Mouse (Mus musculus): ENCODE data around the gene Numa1. TPM values are rescaled to one million over a fixed set of nuclear protein-coding genes. Genes with fewer than 3 reads are reported as not detected.
"Not testable (repeated sequence)": the region's sequence is repeated elsewhere in the genome, so short reads cannot be mapped to it uniquely, and the experiment has no call there.

Gene Numa1
- polyA plus RNA-seq, 1 experiment: 68.8 TPM

- DNase-seq (ENCODE audit: extremely low spot score in 1 of 2, low spot score in 1 of 2): no peak
These were observed 37.8 kb downstream of the Numa1 start for GRCm38 (mm10) chr7:101971721-101972120.

GRCm38 (mm10) chr7:101973730-101974129 lies 39.8 kb downstream of the Numa1 start:
- no peak for DNase-seq (ENCODE audit: extremely low spot score in 1 of 2, low spot score in 1 of 2)

GRCm38 (mm10) chr7:101974505-101974904 lies 40.6 kb downstream of the Numa1 start:
- no peak for DNase-seq (ENCODE audit: extremely low spot score in 1 of 2, low spot score in 1 of 2)

- no peak for DNase-seq (ENCODE audit: extremely low spot score in 1 of 2, low spot score in 1 of 2)
These were observed 48.8 kb downstream of the Numa1 start for GRCm38 (mm10) chr7:101982735-101983134.

GRCm38 (mm10) chr7:101985081-101985480 lies 51.2 kb downstream of the Numa1 start:
- no peak for DNase-seq (ENCODE audit: extremely low spot score in 1 of 2, low spot score in 1 of 2)

- DNase-seq (ENCODE audit: extremely low spot score in 1 of 2, low spot score in 1 of 2): no peak
These were observed 60.3 kb downstream of the Numa1 start for GRCm38 (mm10) chr7:101994241-101994640.

GRCm38 (mm10) chr7:101998194-101998927 lies 64.5 kb downstream of the Numa1 start:
- DNase-seq (ENCODE audit: extremely low spot score in 1 of 2, low spot score in 1 of 2): peak; percentile 66 to 92

GRCm38 (mm10) chr7:101999461-102000151 lies 65.7 kb downstream of the Numa1 start:
- DNase-seq (ENCODE audit: extremely low spot score in 1 of 2, low spot score in 1 of 2): no peak

- no peak for DNase-seq (ENCODE audit: extremely low spot score in 1 of 2, low spot score in 1 of 2)
These were observed 66.4 kb downstream of the Numa1 start for GRCm38 (mm10) chr7:102000296-102000695.

- peak in 1 of 2 experiments; percentile 37 for DNase-seq (ENCODE audit: extremely low spot score in 1 of 2, low spot score in 1 of 2)
These were observed 67.2 kb downstream of the Numa1 start for GRCm38 (mm10) chr7:102000921-102001630.

- no peak for DNase-seq (ENCODE audit: extremely low spot score in 1 of 2, low spot score in 1 of 2)
These were observed 72.6 kb downstream of the Numa1 start for GRCm38 (mm10) chr7:102006520-102006919.

GRCm38 (mm10) chr7:102011855-102012254 lies 77.9 kb downstream of the Numa1 start:
- no peak for DNase-seq (ENCODE audit: extremely low spot score in 1 of 2, low spot score in 1 of 2)

- no peak for DNase-seq (ENCODE audit: extremely low spot score in 1 of 2, low spot score in 1 of 2)
These were observed 79.5 kb downstream of the Numa1 start for GRCm38 (mm10) chr7:102013416-102013815.

GRCm38 (mm10) chr7:102014995-102015394 lies 81.1 kb downstream of the Numa1 start:
- no peak for DNase-seq (ENCODE audit: extremely low spot score in 1 of 2, low spot score in 1 of 2)

- no peak for DNase-seq (ENCODE audit: extremely low spot score in 1 of 2, low spot score in 1 of 2)
These were observed 83.0 kb downstream of the Numa1 start for GRCm38 (mm10) chr7:102016936-102017335.

- DNase-seq (ENCODE audit: extremely low spot score in 1 of 2, low spot score in 1 of 2): no peak
These were observed 83.5 kb downstream of the Numa1 start for GRCm38 (mm10) chr7:102017452-102017851.

GRCm38 (mm10) chr7:102018034-102018433 lies 84.1 kb downstream of the Numa1 start:
- DNase-seq (ENCODE audit: extremely low spot score in 1 of 2, low spot score in 1 of 2): no peak

- no peak for DNase-seq (ENCODE audit: extremely low spot score in 1 of 2, low spot score in 1 of 2)
These were observed 84.7 kb downstream of the Numa1 start, which contains the start of gene Il18bp for GRCm38 (mm10) chr7:102018590-102018989. Gene Il18bp (minus strand): TSS chr7:102018690.

GRCm38 (mm10) chr7:102019362-102019761 lies 85.5 kb downstream of the Numa1 start:
- no peak for DNase-seq (ENCODE audit: extremely low spot score in 1 of 2, low spot score in 1 of 2)

- not testable (repeated sequence) for DNase-seq (ENCODE audit: extremely low spot score in 1 of 2, low spot score in 1 of 2)
These were observed 87.0 kb downstream of the Numa1 start for GRCm38 (mm10) chr7:102020934-102021333.

GRCm38 (mm10) chr7:102023821-102024220 lies 89.9 kb downstream of the Numa1 start:
- peak in 1 of 2 experiments; percentile 52 for DNase-seq (ENCODE audit: extremely low spot score in 1 of 2, low spot score in 1 of 2)
